Mouse (Mus musculus) frontal cortex, postnatal 25 days (tissue): ENCODE data around the gene Rgs8.

ENCODE experiments used
- DNase-seq, 2 experiments: peaks; one replicate each; pipeline ENCODE4 v3.0.0; 2022; ENCODE audit warnings: low spot score in 2 of 2

Gene Rgs8

GRCm38 (mm10) chr1:153652938-153653623 is at the start of gene Rgs8:
Gene Rgs8 (plus strand): TSS chr1:153653025.
- no peak for DNase-seq

DNA sequence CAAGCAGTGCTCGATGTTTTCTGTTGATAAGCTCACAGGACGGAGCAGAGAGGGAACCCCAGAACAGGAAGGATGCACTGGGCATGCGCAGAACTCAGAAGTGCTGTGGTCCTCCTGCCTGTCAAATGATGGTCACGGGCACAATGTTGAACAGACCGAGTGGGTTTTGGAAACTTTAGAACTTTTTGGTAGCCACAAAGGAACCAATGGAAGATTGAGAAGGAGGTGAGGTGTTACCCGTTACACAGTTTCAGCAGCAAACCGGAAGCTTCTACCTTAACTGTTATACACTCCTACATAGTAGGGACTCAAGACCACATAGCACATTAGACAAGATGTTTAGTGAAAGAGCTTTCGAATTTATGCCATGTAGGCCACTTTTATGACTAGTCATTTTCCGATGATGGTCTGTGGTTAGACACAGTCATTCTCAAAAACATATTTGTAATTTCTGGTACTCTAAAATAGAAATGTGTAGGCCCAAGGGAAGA is 35.4 kb upstream of the Rgs8 start:
- no peak for DNase-seq

GRCm38 (mm10) chr1:153623036-153623435 is 29.8 kb upstream of the Rgs8 start:
- DNase-seq: no peak

DNA sequence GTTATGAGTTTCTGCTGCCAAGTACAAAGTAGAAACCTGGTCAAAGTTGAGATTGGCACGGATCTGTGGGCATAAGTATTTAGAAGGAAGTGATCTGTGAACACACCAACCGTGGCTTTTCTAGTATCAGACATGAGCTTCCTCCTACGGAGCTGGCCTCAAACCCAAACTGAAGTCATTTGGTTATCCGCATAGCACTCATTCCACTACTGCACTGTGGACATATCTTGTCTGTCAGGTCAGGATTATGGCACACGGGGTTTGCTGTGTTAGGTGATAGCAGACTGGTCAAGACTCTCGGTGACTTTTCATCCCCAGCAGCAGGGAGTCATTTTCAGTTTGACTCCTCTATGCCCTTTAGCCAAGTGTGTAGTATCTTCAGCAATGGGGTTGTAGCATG is 20.1 kb upstream of the Rgs8 start:
- no peak for DNase-seq

DNA sequence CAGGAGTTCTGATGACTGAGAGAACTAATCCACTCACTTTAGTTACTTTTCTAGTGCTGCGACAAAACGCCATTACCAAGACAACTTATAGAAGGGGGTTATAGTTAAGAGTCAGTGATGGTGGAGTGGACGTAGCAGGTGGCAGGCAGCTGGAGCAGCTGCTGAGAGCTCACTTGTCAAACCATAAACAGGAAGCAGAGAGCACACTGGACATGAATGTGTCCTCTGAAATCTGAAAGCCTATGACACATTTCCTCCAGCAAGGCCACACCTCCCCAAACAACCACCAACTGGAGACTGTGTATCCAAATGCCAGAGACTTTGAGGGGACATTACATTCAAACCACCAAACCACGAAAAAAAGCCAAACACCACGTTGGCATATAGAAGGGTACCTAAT is 17.8 kb upstream of the Rgs8 start:
- no peak for DNase-seq

GRCm38 (mm10) chr1:153635521-153635920 is 17.3 kb upstream of the Rgs8 start:
- DNase-seq: peak in 1 of 2 experiments; percentile 38

- DNase-seq: no peak
Observed at GRCm38 (mm10) chr1:153636821-153637220, 16.0 kb upstream of the Rgs8 start.

- DNase-seq: no peak
Observed at GRCm38 (mm10) chr1:153641492-153641939, 11.3 kb upstream of the Rgs8 start.

- DNase-seq: peak in 1 of 2 experiments; percentile 29
Observed at GRCm38 (mm10) chr1:153641940-153642501, 10.8 kb upstream of the Rgs8 start.

GRCm38 (mm10) chr1:153653674-153654073 is 849 bp downstream of the Rgs8 start:
- no peak for DNase-seq

DNA sequence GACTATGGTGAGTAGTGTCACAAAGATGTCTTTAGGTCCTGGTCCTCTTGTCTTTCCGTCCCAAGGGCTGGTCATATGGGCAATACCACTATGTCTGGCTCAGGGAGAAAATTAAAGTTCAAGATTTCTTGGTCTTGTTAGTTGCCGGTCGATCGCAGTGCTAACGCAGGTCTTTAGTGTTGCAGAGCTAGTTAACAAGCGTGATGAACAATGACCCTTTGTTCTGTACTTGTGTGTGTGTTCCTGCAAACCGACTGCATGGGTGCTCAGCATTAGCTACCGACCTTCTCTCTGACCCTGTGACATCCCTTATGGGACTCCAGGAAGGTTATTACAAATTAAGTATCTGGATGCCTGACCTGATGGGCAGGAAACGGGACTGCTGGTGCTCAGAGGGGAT is 6.8 kb downstream of the Rgs8 start:
- no peak for DNase-seq

DNA sequence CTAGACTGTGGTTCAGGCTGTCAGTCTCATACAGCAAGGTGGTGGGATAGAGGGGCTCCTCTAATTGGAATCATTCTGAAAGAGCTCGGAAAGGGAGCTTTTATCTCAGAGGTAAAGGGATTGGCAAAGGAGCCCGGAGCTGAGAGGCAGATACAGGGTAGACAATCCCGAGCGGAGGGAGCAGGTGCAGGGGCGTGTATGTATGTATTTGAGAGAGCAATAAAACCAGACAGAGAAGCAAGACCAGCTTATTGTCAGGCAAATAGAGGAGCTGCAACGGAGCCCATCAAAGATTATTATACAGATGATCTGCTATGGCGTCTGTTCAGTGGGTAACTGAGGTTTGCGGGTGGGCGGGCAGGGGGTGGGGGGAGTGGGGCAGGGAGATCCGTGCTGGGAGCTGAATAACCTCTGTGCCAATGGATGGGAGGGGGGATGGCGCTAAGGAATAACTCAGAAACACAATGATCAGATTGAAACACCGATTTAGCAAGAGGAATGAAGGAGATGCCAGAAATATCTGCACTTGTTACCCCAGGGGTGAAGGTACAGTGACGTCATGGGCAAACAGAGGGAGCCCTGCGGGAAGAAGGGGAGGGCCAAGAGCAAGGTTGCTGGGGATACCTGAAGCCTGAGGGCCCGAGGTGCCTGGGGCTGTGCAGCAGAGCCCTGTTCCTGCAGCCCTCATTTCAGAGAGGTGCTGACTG is 8.3 kb downstream of the Rgs8 start:
- no peak for DNase-seq

DNA sequence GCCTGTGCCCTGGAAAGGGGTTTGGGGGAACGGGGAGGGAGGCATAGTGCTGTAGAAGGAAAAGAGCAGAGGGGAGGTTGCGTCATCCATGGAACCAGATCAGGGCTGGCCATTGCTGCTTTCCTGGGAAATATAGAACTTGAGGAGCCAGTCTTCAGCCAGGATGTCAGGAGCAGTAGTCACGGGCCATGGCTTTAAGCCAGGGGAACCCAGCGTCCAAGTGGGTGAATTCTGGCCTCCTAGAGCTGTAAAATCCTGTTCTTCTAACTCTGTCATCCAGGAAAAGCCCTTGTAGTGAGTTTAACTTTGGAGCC is 8.8 kb downstream of the Rgs8 start:
- no peak for DNase-seq

- DNase-seq: no peak
Observed at GRCm38 (mm10) chr1:153662362-153662761, 9.5 kb downstream of the Rgs8 start.

GRCm38 (mm10) chr1:153665066-153665715 is 12.4 kb downstream of the Rgs8 start:
- peak in 1 of 2 experiments; percentile 45 for DNase-seq

DNA sequence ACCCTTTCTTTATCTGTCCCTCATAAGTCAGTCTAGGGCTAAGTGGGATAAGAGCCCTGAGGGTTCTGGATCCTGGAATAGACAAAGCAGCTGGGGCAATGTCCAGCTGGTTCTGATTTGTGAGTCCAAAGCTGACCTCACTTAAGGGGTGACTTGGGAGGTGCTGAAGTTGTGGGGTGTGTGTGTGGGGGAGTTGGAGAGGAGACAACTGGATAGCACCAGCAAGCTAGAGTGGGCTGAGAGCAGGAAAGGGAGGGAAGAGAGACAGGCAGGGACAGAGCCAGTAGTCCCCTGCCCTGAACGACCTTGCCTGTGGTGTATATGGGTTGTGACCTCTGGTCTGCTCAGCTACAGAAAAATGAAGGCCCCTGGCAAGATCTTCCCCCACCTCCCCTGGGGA is 13.4 kb downstream of the Rgs8 start:
- no peak for DNase-seq

DNA sequence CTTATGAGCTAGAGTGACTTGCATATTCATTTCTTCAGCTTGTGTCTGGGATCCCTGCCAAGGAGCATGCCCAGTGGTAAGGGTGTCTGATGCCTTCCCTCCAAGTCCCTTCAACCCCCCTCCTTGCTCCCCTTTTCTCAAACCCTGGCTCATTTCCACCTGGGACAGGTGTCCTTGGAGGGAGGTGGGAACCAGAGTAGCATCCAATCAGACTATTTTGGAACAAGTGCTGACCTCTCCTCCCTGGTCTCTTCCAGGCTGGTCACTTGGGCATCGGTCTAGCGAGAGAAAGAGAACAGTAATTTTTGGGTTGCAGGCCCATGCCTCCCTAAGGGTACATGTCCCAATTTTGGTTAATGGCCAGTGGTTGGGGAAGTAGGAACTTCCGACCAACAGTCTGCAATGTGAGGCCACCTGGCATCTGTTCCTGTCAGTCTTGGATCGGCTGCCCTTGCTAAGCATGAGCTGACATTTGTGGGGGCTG is 14.5 kb downstream of the Rgs8 start:
- no peak for DNase-seq

DNA sequence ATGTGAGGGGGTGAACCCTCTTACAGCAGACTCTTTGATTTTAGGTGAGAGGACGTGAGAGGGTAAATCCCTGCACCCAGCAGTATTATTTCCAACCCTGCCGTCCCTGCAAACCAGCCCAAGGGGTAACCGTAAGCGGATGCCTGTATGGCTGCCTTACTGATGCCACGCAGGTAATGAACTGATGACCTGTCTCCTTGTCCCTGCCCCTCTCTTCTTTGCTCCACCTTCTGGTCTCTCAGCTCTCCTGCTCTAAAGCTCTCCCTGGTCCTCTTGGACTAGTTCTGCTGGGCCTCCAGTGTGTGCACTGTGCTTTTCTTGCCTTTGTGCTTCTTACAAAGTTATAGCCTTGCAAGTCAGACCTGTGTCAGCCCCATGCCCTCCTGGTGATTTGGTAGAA is 15.0 kb downstream of the Rgs8 start:
- DNase-seq: no peak

DNA sequence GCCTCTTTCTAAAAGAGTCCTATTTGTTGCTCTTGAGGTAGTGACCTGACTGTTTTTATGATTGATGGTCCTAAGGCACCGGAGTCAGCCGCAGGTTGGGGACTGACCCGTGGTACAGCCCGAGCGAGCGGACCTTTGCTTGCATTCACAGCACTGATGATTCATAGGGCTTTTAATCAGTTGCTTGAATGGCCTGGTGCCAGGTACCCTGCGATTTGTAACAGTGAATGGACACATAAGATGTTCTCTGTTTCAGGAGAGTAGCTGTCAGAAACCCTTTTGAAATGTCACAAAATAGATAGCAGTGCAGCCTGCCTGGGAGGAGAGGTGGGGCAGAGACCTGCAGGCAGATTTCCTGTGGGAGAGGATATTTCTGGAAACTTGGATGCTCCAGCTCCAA is 16.3 kb downstream of the Rgs8 start:
- no peak for DNase-seq

DNA sequence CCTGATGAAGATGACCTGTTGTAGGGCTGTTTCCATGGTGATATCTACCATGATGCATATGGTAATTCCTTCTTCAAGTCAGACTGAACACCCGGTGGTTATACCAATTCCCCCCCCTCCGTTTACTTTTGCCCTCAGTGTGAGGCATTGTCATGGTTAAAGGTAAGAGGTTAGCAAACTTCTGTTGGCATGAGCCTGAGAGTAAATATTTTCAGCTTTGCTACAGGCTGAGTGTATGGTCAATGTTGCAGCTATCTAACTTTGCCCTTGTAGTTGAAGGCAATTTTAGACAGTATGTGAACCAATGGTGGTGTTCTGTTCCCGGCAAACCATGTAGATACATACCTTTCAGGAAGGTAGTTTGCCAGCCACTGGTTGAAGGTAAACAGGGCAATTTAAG is 16.9 kb downstream of the Rgs8 start:
- DNase-seq: no peak

GRCm38 (mm10) chr1:153671352-153671751 is 18.5 kb downstream of the Rgs8 start:
- DNase-seq: no peak

DNA sequence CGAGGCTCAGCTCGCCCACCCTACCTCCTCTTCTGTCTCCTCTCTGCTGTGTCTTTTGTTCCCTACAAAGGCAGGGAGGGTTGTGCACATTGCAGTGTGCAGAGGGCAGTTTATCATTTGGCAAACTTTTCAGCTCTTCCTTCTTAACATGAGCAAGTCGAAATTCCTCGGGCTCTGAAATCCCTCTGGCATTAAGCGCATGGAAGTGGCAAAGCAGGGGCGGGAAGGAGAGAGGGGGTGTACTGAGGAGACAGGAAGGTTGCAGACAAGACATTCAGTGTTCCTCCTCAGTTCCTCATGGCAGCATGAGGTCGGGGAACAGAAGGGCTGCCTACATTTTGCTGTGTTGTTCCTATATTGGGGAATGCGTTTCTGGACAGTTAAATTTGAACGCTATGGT is 19.9 kb downstream of the Rgs8 start:
- no peak for DNase-seq
